Mouse (Mus musculus): ENCODE results near the gene Upk3bl. TPM values are rescaled to one million over a fixed set of nuclear protein-coding genes. Genes with fewer than 3 reads are reported as not detected.

Gene Upk3bl
- not detected for total RNA-seq (2021)

GRCm38 (mm10) chr5:136054301-136055077 is at the start of gene Upk3bl:
Gene Upk3bl, plus strand, starts transcription at chr5:136054492.
- DNase-seq (ENCODE audit: low spot score): no peak
- intact Hi-C loops (cut with DNase I): no loop called here

- intact Hi-C loops (cut with DNase I): no loop called here
These were observed 49.8 kb upstream of the Upk3bl start for GRCm38 (mm10) chr5:136004537-136004936.

GRCm38 (mm10) chr5:136007745-136008144 is 46.5 kb upstream of the Upk3bl start:
- DNase-seq (ENCODE audit: low spot score): no peak
- intact Hi-C loops (cut with DNase I): no loop called here

More at GRCm38 (mm10) chr5:136004537-136004936, 49.8 kb upstream of the Upk3bl start:
- DNase-seq (ENCODE audit: low spot score): no peak

- intact Hi-C loops (cut with DNase I): no loop called here
- DNase-seq (ENCODE audit: low spot score): no peak
These were observed 39.4 kb upstream of the Upk3bl start for GRCm38 (mm10) chr5:136014877-136015276.

GRCm38 (mm10) chr5:136015586-136015985 is 38.7 kb upstream of the Upk3bl start:
- intact Hi-C loops (cut with DNase I): no loop called here
- no peak for DNase-seq (ENCODE audit: low spot score)

GRCm38 (mm10) chr5:136016014-136016876 is 38.0 kb upstream of the Upk3bl start:
- no peak for DNase-seq (ENCODE audit: low spot score)
- intact Hi-C loops (cut with DNase I): no loop called here

GRCm38 (mm10) chr5:136017262-136017661 is 37.0 kb upstream of the Upk3bl start:
- DNase-seq (ENCODE audit: low spot score): no peak
- intact Hi-C loops (cut with DNase I): no loop called here

GRCm38 (mm10) chr5:136018726-136019125 is 35.6 kb upstream of the Upk3bl start:
- no peak for DNase-seq (ENCODE audit: low spot score)
- intact Hi-C loops (cut with DNase I): no loop called here

- intact Hi-C loops (cut with DNase I): no loop called here
- no peak for DNase-seq (ENCODE audit: low spot score)
These were observed 34.4 kb upstream of the Upk3bl start for GRCm38 (mm10) chr5:136019907-136020306.

- no peak for DNase-seq (ENCODE audit: low spot score)
- intact Hi-C loops (cut with DNase I): loop anchor here (5.0 kb wide), 1 partner anchor 43 kb away; the partner anchor contains the start of gene Zp3
These were observed 28.6 kb upstream of the Upk3bl start for GRCm38 (mm10) chr5:136025712-136026111.

GRCm38 (mm10) chr5:136026859-136027258 is 27.4 kb upstream of the Upk3bl start:
- intact Hi-C loops (cut with DNase I): loop anchor here (5.0 kb wide), 1 partner anchor 45 kb away; the partner anchor contains the start of gene Zp3
- no peak for DNase-seq (ENCODE audit: low spot score)

- no peak for DNase-seq (ENCODE audit: low spot score)
- intact Hi-C loops (cut with DNase I): loop anchor here (5.0 kb wide), 1 partner anchor 45 kb away; the partner anchor contains the start of gene Zp3
These were observed 26.5 kb upstream of the Upk3bl start for GRCm38 (mm10) chr5:136027612-136028311.

GRCm38 (mm10) chr5:136034868-136035267 is 19.4 kb upstream of the Upk3bl start:
- intact Hi-C loops (cut with DNase I): no loop called here

GRCm38 (mm10) chr5:136035285-136035684 is 19.0 kb upstream of the Upk3bl start:
- intact Hi-C loops (cut with DNase I): no loop called here
- no peak for DNase-seq (ENCODE audit: low spot score)

More at GRCm38 (mm10) chr5:136034868-136035267, 19.4 kb upstream of the Upk3bl start:
- no peak for DNase-seq (ENCODE audit: low spot score)

- intact Hi-C loops (cut with DNase I): no loop called here
- DNase-seq (ENCODE audit: low spot score): no peak
These were observed 17.6 kb upstream of the Upk3bl start for GRCm38 (mm10) chr5:136036667-136037066.

GRCm38 (mm10) chr5:136038258-136039214 is 15.8 kb upstream of the Upk3bl start, which contains the start of gene Upk3b:
Gene Upk3b, plus strand, starts transcription at chr5:136038496.
- DNase-seq (ENCODE audit: low spot score): no peak
- intact Hi-C loops (cut with DNase I): no loop called here

- intact Hi-C loops (cut with DNase I): no loop called here
- no peak for DNase-seq (ENCODE audit: low spot score)
These were observed 14.1 kb upstream of the Upk3bl start for GRCm38 (mm10) chr5:136040210-136040609.

- intact Hi-C loops (cut with DNase I): no loop called here
- DNase-seq (ENCODE audit: low spot score): no peak
These were observed 13.0 kb upstream of the Upk3bl start for GRCm38 (mm10) chr5:136041260-136041659.

GRCm38 (mm10) chr5:136041666-136042065 is 12.6 kb upstream of the Upk3bl start:
- DNase-seq (ENCODE audit: low spot score): no peak
- intact Hi-C loops (cut with DNase I): no loop called here
